Mouse (Mus musculus) kidney, adult 2 months (tissue): ENCODE measurements at regions not wholly inside any gene's neighbourhood (a gene's known extent, or its start where the extent isn't known, plus 50 kb on each side); places are given as distances from the start of the nearest gene placed in this dataset.

ENCODE experiments used
- DNase-seq: peaks from one replicate; pipeline ENCODE4 v3.0.0; 2021
- H3K27ac ChIP-seq: fragments of 200-500 bp; 2 replicates; pipeline ENCODE4 v1.5.1; 2012; ENCODE audit warnings: low read depth, low read length, control low read depth, inconsistent platforms; ENCODE audit not compliant: insufficient read depth
- H3K27me3 ChIP-seq: fragments of 200-500 bp; replicated peaks from 2 replicates; pipeline ENCODE4 v1.6.1; 2012; ENCODE audit warnings: mild to moderate bottlenecking, moderate library complexity, low read length, inconsistent platforms; ENCODE audit not compliant: control insufficient read depth, insufficient read depth
- H3K36me3 ChIP-seq: fragments of 200-500 bp; 2 replicates; pipeline ENCODE4 v1.6.1; 2012; ENCODE audit warnings: mild to moderate bottlenecking, moderate library complexity, low read length, inconsistent platforms; ENCODE audit not compliant: control insufficient read depth, insufficient read depth
- H3K4me1 ChIP-seq: fragments of 200-500 bp; 2 replicates; pipeline ENCODE4 v1.6.1; 2011; ENCODE audit warnings: low read length; ENCODE audit not compliant: control insufficient read depth, insufficient read depth
- H3K4me3 ChIP-seq: fragments of 200-500 bp; 2 replicates; pipeline ENCODE4 v1.5.1; 2011; ENCODE audit warnings: mild to moderate bottlenecking, low read depth, low read length, control low read depth; ENCODE audit not compliant: insufficient read depth
- CTCF ChIP-seq: fragments of 200-500 bp; conservative IDR thresholded peaks from 2 replicates; pipeline ENCODE4 v1.5.1; 2011; ENCODE audit warnings: low read depth, mild to moderate bottlenecking, control low read depth, low read length, moderate library complexity, mixed read lengths; ENCODE audit not compliant: insufficient read depth, insufficient read length
- POLR2A ChIP-seq: fragments of 200-500 bp; IDR thresholded peaks from one replicate; pipeline ENCODE4 v1.6.1; 2011; ENCODE audit warnings: low read depth, low read length, control low read depth
- WGBS: fragments of 180-500 bp; shearing (Covaris S2); methylation state at CpG from one replicate; pipeline ENCODE4 v1.1.7; 2018; 5-methylcytosine and 5-hydroxymethylcytosine counted together

DNA sequence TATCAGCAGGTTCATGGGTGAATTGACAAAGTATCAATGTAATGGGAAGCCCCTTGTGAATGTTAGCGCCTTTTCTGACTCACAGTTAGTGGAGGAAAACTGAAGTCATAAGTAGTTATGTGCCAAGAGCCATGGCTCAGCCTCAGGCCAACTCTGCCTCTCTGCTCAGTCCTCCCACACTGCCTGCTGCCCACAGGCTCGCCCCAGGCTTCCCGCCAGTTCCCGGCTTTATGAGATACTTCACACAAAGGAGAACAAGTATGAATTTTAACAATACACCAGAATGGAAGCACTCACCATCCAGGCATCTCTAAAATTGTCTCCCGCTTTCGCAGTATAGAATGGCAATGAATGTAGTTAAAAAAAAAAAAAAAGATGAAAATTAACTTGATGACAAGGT lies 176.1 kb upstream of the Nsun2 start:
- H3K27me3 ChIP-seq = no peaks in the 10 kb centered on the region
- 87% methylated on average over 6 of the region's 6 CpGs for WGBS

DNA sequence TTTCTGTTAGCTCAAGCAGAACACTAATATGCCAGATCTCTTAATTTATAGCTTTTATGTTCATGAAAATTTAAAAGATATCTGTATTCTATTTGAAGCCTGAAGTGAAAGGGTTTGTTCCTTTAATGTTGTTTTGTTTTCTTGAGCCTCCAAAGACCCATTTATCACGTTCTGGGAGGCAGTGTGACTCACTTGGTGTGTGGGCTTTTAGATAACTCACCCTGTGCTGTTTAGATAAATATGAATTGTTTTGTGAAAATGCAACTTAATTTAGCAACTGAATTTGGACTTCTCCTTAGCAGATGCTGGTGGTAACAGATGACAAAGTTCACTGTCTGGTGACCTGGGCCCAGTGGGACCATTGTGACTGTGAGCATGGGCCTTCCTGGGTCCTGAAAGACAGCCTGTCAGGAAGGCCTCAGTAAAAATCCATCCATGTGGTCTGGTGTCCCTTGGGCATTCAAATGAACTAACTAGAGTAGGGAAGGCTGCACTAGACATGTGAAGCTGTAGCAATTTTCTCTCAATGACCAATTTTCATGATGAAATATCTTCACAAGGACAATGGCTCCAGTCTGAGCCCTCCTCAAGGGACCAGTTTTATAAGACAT lies 167.6 kb upstream of the Nsun2 start:
- Histone ChIP-seq H3K27ac (no peak overlapping the region), H3K4me1 (no peaks in the 10 kb centered on the region), H3K27me3 (no peaks in the 10 kb centered on the region), H3K4me3 (no peak overlapping the region), H3K36me3 (no peaks in the 10 kb centered on the region)
- TF ChIP-seq POLR2A = no peak
- no peak for TF ChIP-seq CTCF
- DNase-seq = no peak
- WGBS = 39% methylated on average over 1 of the region's 1 CpGs

More for the DNA sequence above, 176.1 kb upstream of the Nsun2 start:
- H3K36me3 ChIP-seq = no peaks in the 10 kb centered on the region
- no peak overlapping the region for H3K27ac ChIP-seq
- no peak for DNase-seq
- no peaks in the 10 kb centered on the region for H3K4me1 ChIP-seq
- H3K4me3 ChIP-seq = no peak overlapping the region
- no peak for TF ChIP-seq POLR2A

GRCm38 (mm10) chr13:69373101-69373815 lies 160.3 kb upstream of the Nsun2 start:
- Histone ChIP-seq H3K4me1 (no peaks in the 10 kb centered on the region), H3K36me3 (no peaks in the 10 kb centered on the region), H3K27me3 (no peaks in the 10 kb centered on the region), H3K4me3 (no peak overlapping the region), H3K27ac (no peak overlapping the region)
- no peak for TF ChIP-seq CTCF
- no peak for TF ChIP-seq POLR2A
- no peak for DNase-seq
- 72% methylated on average over 6 of the region's 6 CpGs for WGBS

DNA sequence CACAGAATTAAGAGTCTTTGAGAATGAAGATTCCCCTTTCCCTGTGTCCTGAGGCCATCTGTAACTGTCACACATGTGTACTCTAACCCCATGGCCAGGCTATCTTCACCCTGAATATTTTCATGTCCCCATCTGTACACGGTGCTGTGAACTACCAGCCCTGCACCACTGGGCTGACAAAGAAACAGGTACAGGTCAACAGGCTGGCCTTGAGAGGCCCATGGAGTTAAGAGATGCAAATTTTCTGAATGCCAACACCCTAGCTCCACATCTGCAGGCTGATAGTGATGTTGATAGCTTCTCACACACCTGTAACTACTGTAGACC lies 159.8 kb upstream of the Nsun2 start:
- no peak overlapping the region for H3K4me3 ChIP-seq
- H3K4me1 ChIP-seq = no peaks in the 10 kb centered on the region

DNA sequence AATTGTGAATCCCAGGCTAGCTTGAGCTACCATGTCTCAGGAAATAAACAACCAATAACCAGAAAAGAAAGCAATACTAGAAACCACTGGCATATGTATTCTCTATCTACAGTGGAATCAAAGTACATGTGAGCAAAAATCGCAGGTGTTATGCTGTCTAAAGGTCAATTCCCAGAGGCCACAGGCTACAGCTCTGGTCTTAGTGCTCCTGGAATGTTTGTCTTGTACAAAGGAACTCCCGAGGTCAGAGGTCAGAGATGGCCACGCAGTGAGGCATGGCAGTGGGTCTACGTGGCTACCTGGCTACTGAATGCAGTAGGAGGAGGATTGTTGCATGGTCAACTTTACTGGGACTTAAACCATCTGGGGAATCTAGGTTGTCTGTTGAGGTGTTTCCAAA lies 153.1 kb upstream of the Nsun2 start:
- no peak for DNase-seq
- no peak overlapping the region for H3K4me3 ChIP-seq
- TF ChIP-seq CTCF = no peak
- no peak for TF ChIP-seq POLR2A
- 39% methylated on average over 4 of the region's 4 CpGs for WGBS
- no peaks in the 10 kb centered on the region for H3K36me3 ChIP-seq
- H3K27ac ChIP-seq = no peak overlapping the region
- H3K27me3 ChIP-seq = no peaks in the 10 kb centered on the region
- no peaks in the 10 kb centered on the region for H3K4me1 ChIP-seq

More for the DNA sequence above, 159.8 kb upstream of the Nsun2 start:
- TF ChIP-seq POLR2A (no peak), CTCF (no peak)
- H3K27me3 ChIP-seq = no peaks in the 10 kb centered on the region
- no peak overlapping the region for H3K27ac ChIP-seq
- H3K36me3 ChIP-seq = no peaks in the 10 kb centered on the region
- no peak for DNase-seq
- WGBS = 57% methylated on average over 1 of the region's 1 CpGs

- no peak for DNase-seq
- H3K4me3 ChIP-seq = no peak overlapping the region
- H3K27me3 ChIP-seq = no peaks in the 10 kb centered on the region
- no peaks in the 10 kb centered on the region for H3K36me3 ChIP-seq
- no peaks in the 10 kb centered on the region for H3K4me1 ChIP-seq
- no peak for TF ChIP-seq POLR2A
- 0 out of 2 replicates have a peak, but pooled peaks have one; percentile 20 for TF ChIP-seq CTCF
- H3K27ac ChIP-seq = no peak overlapping the region
These were observed 148.8 kb upstream of the Nsun2 start for GRCm38 (mm10) chr13:69384767-69385166.

GRCm38 (mm10) chr13:69392917-69393827 lies 140.4 kb upstream of the Nsun2 start:
- H3K27ac ChIP-seq = no peak overlapping the region
- TF ChIP-seq POLR2A (no peak), CTCF (no peak)
- DNase-seq = no peak
- H3K36me3 ChIP-seq = no peaks in the 10 kb centered on the region
- no peaks in the 10 kb centered on the region for H3K4me1 ChIP-seq
- no peak overlapping the region for H3K4me3 ChIP-seq
- 52% methylated on average over 11 of the region's 11 CpGs for WGBS
- no peaks in the 10 kb centered on the region for H3K27me3 ChIP-seq
